Mouse (Mus musculus): ENCODE data around the gene 4930426L09Rik.

DNA sequence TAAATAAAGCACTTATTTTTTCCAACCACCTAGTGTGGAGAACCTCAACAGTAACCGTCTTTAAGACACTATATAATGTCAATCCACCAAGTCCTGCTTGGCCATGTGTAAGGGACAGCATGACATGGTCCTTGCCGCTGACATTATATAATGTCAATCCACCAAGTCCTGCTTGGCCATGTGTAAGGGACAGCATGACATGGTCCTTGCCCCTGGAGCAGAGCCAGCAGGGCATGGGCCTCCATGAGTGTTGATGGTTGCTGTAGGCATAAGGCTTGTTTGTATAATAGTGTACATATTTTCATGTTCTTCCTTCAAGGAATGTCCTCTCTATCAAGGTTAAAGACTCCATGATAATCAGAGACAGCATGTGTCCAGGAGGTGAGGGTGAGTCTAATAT lies 32.2 kb upstream of the 4930426L09Rik start:
- TF ChIP-seq EP300 (optimal IDR thresholded peaks at IDR 0.05), result no peak
- TF ChIP-seq CTCF (IDR thresholded peaks at IDR 0.05; ENCODE audit: low read depth), result no peak

All from stomach, postnatal 0 days (tissue).